Mouse (Mus musculus) kidney, embryonic 15.5 days (tissue): ENCODE measurements around the gene 2310061I04Rik. TPM values are rescaled to one million over a fixed set of nuclear protein-coding genes. Genes with fewer than 3 reads are reported as not detected.

Experiments used
- ATAC-seq: fragments of 200-750 bp; cut with Nextera tagmentation; replicated peaks from 2 replicates; pipeline ENCODE4 v1.8.0; 2017; ENCODE audit warnings: moderate TSS enrichment; ENCODE audit not compliant: low FRiP score
- H3K27ac ChIP-seq: fragments of 300-500 bp; sonication (generic); 2 replicates; pipeline ENCODE4 v1.5.1; 2015; ENCODE audit warnings: mild to moderate bottlenecking, inconsistent platforms
- H3K27me3 ChIP-seq: fragments of 300-500 bp; sonication (generic); 2 replicates; pipeline ENCODE4 v1.6.1; 2015; ENCODE audit warnings: inconsistent platforms
- H3K36me3 ChIP-seq: fragments of 300-500 bp; sonication (generic); 2 replicates; pipeline ENCODE4 v1.6.1; 2015; ENCODE audit warnings: inconsistent platforms
- H3K4me1 ChIP-seq: fragments of 300-500 bp; sonication (generic); 2 replicates; pipeline ENCODE4 v1.6.1; 2015; ENCODE audit warnings: inconsistent platforms
- H3K4me2 ChIP-seq: fragments of 300-500 bp; sonication (generic); 2 replicates; pipeline ENCODE4 v1.6.1; 2015; ENCODE audit warnings: moderate library complexity, mild to moderate bottlenecking, inconsistent platforms
- H3K4me3 ChIP-seq: fragments of 300-500 bp; sonication (generic); replicated peaks from 2 replicates; pipeline ENCODE4 v1.5.1; 2015; ENCODE audit warnings: mild to moderate bottlenecking, inconsistent platforms
- H3K9ac ChIP-seq: fragments of 300-500 bp; sonication (generic); 2 replicates; pipeline ENCODE4 v1.6.1; 2015; ENCODE audit warnings: mild to moderate bottlenecking, inconsistent platforms
- H3K9me3 ChIP-seq: fragments of 300-500 bp; sonication (generic); replicated peaks from 2 replicates; pipeline ENCODE4 v1.6.1; 2016; ENCODE audit warnings: inconsistent platforms
- WGBS: fragments of 180-500 bp; shearing (Covaris S2); methylation state at CpG from one replicate; pipeline ENCODE4 v1.1.7; 2015; ENCODE audit warnings: mixed read lengths; 5-methylcytosine and 5-hydroxymethylcytosine counted together
- polyA plus RNA-seq: library from polyadenylated mRNA; unstranded; fragments of >200 nt; fragmentation: Nextera tagmentation; extraction: Ambion mirVana; gene quantifications from 2 replicates; pipeline ENCODE4 v1.2.1, GENCODE M21; 2015

Gene 2310061I04Rik
- polyA plus RNA-seq, 1 experiment from 2014 or later, result 34.7 TPM

DNA sequence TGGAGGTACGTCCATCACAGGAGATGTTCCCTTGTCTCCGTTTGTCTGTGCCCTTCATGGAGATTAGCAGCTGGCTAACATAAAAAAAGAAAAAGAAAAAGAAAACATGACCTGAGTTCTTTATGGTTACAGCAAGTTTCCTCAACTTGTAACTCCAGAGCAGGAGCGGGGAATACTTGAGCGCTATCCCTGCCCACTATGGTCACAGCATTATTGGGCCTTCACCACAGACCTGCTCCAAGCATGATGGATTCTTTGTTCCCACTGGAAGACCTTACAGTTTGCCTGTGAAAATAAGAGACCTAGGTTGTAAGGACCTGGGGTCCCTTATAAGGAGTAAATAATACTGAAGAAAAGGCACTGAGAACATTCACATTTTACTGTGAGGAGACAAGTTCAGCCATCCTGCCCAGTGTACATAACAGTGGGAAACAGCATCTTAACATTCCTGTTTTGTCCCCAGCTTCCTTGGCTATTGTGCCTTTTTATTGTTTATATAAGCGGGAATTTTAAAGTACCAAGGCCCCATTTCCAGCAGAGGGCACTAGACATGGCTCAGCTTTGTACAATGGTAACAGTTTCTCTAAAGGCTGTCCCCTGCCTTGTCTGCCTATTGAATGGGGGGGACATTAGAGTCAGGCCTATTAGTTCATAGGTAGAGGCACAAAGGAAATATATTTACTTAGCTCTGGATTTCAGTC, 23.8 kb upstream of the 2310061I04Rik start:
- no peak overlapping the region for H3K4me2 ChIP-seq
- ATAC-seq, result no peak
- no peaks in the 10 kb centered on the region for H3K9me3 ChIP-seq
- peaks cover 33% of the 10 kb centered on the region for H3K4me1 ChIP-seq
- no peak overlapping the region for H3K4me3 ChIP-seq
- H3K27ac ChIP-seq, result peak overlapping the region; percentile 98
- peaks cover 35% of the 10 kb centered on the region for H3K36me3 ChIP-seq
- H3K9ac ChIP-seq, result no peak overlapping the region
- 68% methylated on average over 5 of the region's 5 CpGs for WGBS
- H3K27me3 ChIP-seq, result no peaks in the 10 kb centered on the region

DNA sequence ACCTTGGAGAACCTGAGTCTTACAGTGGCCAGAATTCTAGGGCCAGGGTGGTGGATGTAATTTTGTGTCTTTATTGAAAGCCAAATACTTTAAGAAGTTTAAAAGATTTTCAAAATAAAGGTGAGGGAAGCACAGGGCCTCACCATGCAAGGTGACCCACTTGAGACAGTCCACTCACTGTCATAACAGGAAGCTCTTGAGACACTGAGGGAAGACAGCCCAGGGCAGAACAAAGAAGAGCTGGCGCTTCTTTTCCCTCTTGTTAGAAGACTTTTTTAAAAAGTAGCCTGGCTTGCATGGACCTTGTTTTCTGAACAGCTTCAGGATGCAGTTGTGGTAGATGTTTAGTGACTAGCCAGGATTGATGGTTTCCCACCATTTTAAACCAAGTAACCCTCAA, 23.2 kb upstream of the 2310061I04Rik start:
- 81% methylated on average over 1 of the region's 1 CpGs for WGBS
- 0 out of 2 replicates have a peak overlapping the region, but pooled peaks have one; percentile 67 for H3K4me3 ChIP-seq
- peak overlapping the region; percentile 84; the same call in 1 of the 2 replicates for H3K4me2 ChIP-seq

DNA sequence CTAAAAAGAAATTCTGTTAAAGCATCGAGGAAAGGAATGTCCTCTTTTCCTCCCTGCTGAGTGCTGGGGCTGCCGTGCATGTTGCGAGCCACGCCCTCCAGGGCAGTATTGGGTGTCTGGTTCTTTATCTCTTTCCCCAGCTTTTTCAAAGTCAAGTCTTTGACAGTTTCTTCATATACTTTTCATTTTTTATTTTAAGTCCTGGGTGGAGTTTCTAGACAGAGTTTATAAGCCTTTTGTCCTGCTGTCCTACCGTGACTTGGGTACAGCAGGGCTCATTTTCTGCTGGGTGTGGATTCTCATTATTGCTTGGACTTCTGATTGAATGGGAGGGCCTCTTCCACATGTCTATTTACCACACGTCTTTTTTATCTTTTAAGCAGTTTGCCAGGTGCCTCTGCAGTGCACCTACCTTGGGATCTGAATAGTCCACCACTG, 22.7 kb upstream of the 2310061I04Rik start:
- 0 out of 2 replicates have a peak overlapping the region, but pooled peaks have one; percentile 6 for H3K9ac ChIP-seq

More for the DNA sequence above, 23.2 kb upstream of the 2310061I04Rik start:
- Histone ChIP-seq H3K27me3 (no peaks in the 10 kb centered on the region), H3K9me3 (no peaks in the 10 kb centered on the region), H3K27ac (peak overlapping the region; percentile 98), H3K9ac (0 out of 2 replicates have a peak overlapping the region, but pooled peaks have one; percentile 6), H3K36me3 (peaks cover 29% of the 10 kb centered on the region), H3K4me1 (peaks cover 36% of the 10 kb centered on the region)
- ATAC-seq, result no peak

GRCm38 (mm10) chr17:35919060-35919715, 22.0 kb upstream of the 2310061I04Rik start:
- ATAC-seq, result peak; percentile 34
- H3K9me3 ChIP-seq, result no peaks in the 10 kb centered on the region

More for the DNA sequence above, 22.7 kb upstream of the 2310061I04Rik start:
- H3K4me3 ChIP-seq, result peak overlapping the region; percentile 67
- no peak for ATAC-seq
- 47% methylated on average over 6 of the region's 6 CpGs for WGBS
- no peaks in the 10 kb centered on the region for H3K9me3 ChIP-seq
- H3K36me3 ChIP-seq, result peaks cover 24% of the 10 kb centered on the region
- peak overlapping the region; percentile 84 for H3K4me2 ChIP-seq
- no peaks in the 10 kb centered on the region for H3K27me3 ChIP-seq
- H3K27ac ChIP-seq, result peak overlapping the region; percentile 98
- peaks cover 41% of the 10 kb centered on the region for H3K4me1 ChIP-seq

DNA sequence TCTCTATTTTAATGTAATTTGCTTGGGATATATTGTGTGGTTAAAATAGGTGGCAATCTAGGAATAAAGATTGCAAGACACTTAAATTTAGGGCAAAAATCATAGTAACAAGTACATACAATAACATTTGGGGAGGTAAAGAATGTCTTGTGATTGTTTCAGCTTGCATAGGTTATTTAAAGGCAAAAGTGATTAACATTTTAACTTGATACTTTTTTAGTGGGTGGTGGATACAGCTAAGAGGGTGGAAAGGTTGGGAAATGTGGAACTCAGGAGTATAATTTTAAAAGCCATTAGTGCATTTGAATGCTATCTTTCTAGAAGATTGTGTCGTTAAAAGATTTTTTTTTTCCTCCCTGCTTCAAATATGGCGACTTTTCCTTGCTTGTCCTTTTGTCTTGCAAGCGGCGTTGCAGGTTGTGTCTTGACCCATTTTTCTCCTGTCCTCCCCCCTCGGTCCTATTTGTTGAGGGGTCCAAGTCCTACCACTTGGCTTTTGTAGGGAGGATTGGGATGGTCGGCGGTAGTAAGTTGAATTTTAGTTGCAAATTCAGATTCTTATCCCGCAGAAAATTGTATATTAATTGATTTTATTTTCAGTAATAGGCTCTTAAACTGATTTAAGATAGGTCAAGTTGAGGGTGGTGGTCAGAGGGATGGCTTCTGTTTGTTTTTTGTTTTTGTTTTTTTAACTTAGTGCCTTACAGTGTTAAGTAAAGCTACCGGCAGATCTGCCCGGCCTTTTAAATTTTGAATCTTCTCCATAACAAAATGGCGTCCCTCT, 21.2 kb upstream of the 2310061I04Rik start:
- Histone ChIP-seq H3K4me1 (peaks cover 46% of the 10 kb centered on the region), H3K36me3 (peaks cover 20% of the 10 kb centered on the region), H3K27me3 (no peaks in the 10 kb centered on the region), H3K9ac (peak overlapping the region; percentile 83), H3K9me3 (no peaks in the 10 kb centered on the region), H3K27ac (peak overlapping the region; percentile 98), H3K4me3 (peak overlapping the region; percentile 67), H3K4me2 (peak overlapping the region; percentile 84)
- ATAC-seq, result no peak
- under 1% methylated on average over 11 of the region's 11 CpGs for WGBS

More at GRCm38 (mm10) chr17:35919060-35919715, 22.0 kb upstream of the 2310061I04Rik start:
- H3K36me3 ChIP-seq, result peaks cover 21% of the 10 kb centered on the region
- H3K9ac ChIP-seq, result peak overlapping the region; percentile 83
- peak overlapping the region; percentile 84 for H3K4me2 ChIP-seq
- peak overlapping the region; percentile 98 for H3K27ac ChIP-seq
- WGBS, result 9% methylated on average over 7 of the region's 7 CpGs
- H3K27me3 ChIP-seq, result no peaks in the 10 kb centered on the region
- H3K4me3 ChIP-seq, result peak overlapping the region; percentile 67
- peaks cover 46% of the 10 kb centered on the region for H3K4me1 ChIP-seq

GRCm38 (mm10) chr17:35917463-35918251, 20.4 kb upstream of the 2310061I04Rik start:
- H3K27me3 ChIP-seq, result no peaks in the 10 kb centered on the region
- H3K36me3 ChIP-seq, result peaks cover 21% of the 10 kb centered on the region
- peak overlapping the region; percentile 84 for H3K4me2 ChIP-seq
- WGBS, result under 1% methylated on average over 13 of the region's 13 CpGs
- no peaks in the 10 kb centered on the region for H3K9me3 ChIP-seq
- H3K9ac ChIP-seq, result peak overlapping the region; percentile 83
- H3K27ac ChIP-seq, result peak overlapping the region; percentile 98
- peak overlapping the region; percentile 67 for H3K4me3 ChIP-seq
- ATAC-seq, result no peak
- peaks cover 46% of the 10 kb centered on the region for H3K4me1 ChIP-seq

DNA sequence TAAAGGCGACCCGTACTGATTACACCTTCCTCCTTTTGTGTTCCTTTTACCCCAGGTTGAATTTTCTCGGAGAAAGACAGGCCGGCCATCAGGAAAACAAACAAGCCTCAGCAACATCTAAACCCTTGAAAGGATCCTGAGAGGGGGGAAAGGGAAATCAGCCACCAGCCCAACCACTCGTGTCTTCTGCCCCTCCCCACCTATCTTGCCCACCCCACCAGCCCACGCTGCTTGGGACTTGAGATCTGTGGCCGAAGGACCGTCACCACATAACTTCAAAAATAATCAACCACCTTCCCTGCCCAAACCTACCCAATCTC, 19.9 kb upstream of the 2310061I04Rik start:
- under 1% methylated on average over 8 of the region's 8 CpGs for WGBS
- ATAC-seq, result no peak

DNA sequence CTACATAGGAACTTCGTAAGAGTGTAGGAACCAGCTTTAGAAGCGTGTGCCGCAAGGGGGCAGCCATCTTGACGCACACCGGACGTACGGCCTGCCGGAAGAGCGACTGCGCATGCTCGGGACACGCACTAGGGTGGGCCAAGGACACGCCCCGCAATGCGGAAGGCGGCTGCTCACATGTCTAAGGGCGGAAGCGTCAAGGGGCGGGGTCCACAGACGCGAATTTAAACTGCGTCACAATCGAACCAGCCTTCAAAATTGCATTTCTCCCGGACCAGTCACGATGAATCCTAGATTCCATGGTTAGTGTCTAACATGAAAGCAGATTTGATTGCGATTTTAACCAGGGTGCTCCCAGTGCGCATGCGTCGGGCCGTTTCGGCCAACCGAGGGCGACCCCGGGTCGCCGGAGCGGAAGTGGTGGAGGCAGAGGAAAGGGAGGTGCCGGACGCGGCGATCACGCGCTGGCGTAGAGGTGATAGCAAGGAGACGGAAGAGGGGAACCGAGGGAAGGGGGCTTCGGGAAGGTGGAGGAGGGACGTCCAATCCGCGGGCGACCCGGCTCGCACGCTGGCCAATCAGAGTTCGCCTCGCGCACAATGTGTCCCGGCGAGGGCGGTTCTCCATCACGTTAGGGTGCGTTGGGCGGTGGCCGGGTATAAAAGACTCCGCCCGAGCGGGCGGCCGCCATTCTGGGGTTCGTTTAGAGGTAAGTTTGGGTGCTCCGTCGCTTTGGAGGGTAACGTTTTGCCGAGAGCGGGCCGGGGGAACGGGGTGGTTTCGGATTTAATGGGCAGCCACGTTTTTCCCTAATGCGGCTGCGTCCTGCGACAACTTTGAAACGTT, 19.3 kb upstream of the 2310061I04Rik start, which contains the start of the genes Mrps18b and Ppp1r10:
Mrps18b (minus strand) TSS at position 93 of the 846 bp plus-strand sequence.
Ppp1r10 (plus strand) TSS at position 138 of the 846 bp plus-strand sequence.
- Histone ChIP-seq H3K4me3 (peak within 1 kb of the TSS; percentile 67), H3K9ac (peak within 1 kb of the TSS; percentile 83), H3K9me3 (no peaks in the 10 kb centered on the region), H3K4me2 (peak within 1 kb of the TSS; percentile 84), H3K27me3 (no peaks in the 10 kb centered on the region), H3K27ac (peak within 1 kb of the TSS; percentile 98), H3K36me3 (peaks cover 33% of the 10 kb centered on the region), H3K4me1 (peaks cover 37% of the 10 kb centered on the region)
- under 1% methylated on average over 83 of the region's 83 CpGs for WGBS
- peak; percentile 95 for ATAC-seq

More for the DNA sequence above, 19.9 kb upstream of the 2310061I04Rik start:
- Histone ChIP-seq H3K9ac (peak overlapping the region; percentile 83), H3K27me3 (no peaks in the 10 kb centered on the region), H3K4me2 (peak overlapping the region; percentile 84), H3K27ac (peak overlapping the region; percentile 98), H3K9me3 (no peaks in the 10 kb centered on the region), H3K4me1 (peaks cover 41% of the 10 kb centered on the region), H3K4me3 (peak overlapping the region; percentile 67), H3K36me3 (peaks cover 27% of the 10 kb centered on the region)

GRCm38 (mm10) chr17:35915538-35916296, 18.5 kb upstream of the 2310061I04Rik start:
- ATAC-seq, result peak; percentile 15; the same call in 1 of the 2 replicates
- Histone ChIP-seq H3K4me2 (peak overlapping the region; percentile 84), H3K27ac (peak overlapping the region; percentile 98), H3K9me3 (no peaks in the 10 kb centered on the region), H3K4me1 (peaks cover 29% of the 10 kb centered on the region), H3K36me3 (peaks cover 41% of the 10 kb centered on the region), H3K4me3 (peak overlapping the region; percentile 67), H3K27me3 (no peaks in the 10 kb centered on the region), H3K9ac (peak overlapping the region; percentile 64)
- WGBS, result 2% methylated on average over 28 of the region's 28 CpGs

- Histone ChIP-seq H3K27me3 (no peaks in the 10 kb centered on the region), H3K9ac (no peak overlapping the region), H3K4me2 (peak overlapping the region; percentile 84), H3K36me3 (peaks cover 39% of the 10 kb centered on the region), H3K4me1 (peaks cover 23% of the 10 kb centered on the region), H3K9me3 (no peaks in the 10 kb centered on the region), H3K27ac (no peak overlapping the region), H3K4me3 (peak overlapping the region; percentile 67)
- WGBS, result 86% methylated on average over 6 of the region's 6 CpGs
- no peak for ATAC-seq
These were observed 17.7 kb upstream of the 2310061I04Rik start for GRCm38 (mm10) chr17:35914975-35915374.
